Mouse (Mus musculus) thymus, adult 18-20 months (tissue): Measurements from ENCODE around the gene Pkd1l1.

Experiments used
- DNase-seq, 2 experiments: peaks; one replicate each; pipeline ENCODE4 v3.0.0; 2022; ENCODE audit warnings: mixed read lengths in 2 of 2

Gene Pkd1l1

GRCm38 (mm10) chr11:8973166-8973565 is at the start of gene Pkd1l1:
Gene Pkd1l1 (minus strand): TSS chr11:8973266.
- no peak for DNase-seq

- no peak for DNase-seq
Observed at GRCm38 (mm10) chr11:9020207-9020606, 47.1 kb upstream of the Pkd1l1 start.

GRCm38 (mm10) chr11:9018491-9019267 is 45.6 kb upstream of the Pkd1l1 start:
- DNase-seq, result no peak

- no peak for DNase-seq
Observed at GRCm38 (mm10) chr11:9014740-9015139, 41.7 kb upstream of the Pkd1l1 start.

- DNase-seq, result no peak
Observed at GRCm38 (mm10) chr11:9011348-9011747, 38.3 kb upstream of the Pkd1l1 start.

- peak; percentile 59 to 64 for DNase-seq
Observed at GRCm38 (mm10) chr11:9010853-9011339, 37.8 kb upstream of the Pkd1l1 start, which contains the start of gene Hus1. Gene Hus1 (minus strand): TSS chr11:9011191.

GRCm38 (mm10) chr11:9010416-9010815 is 37.4 kb upstream of the Pkd1l1 start:
- DNase-seq, result peak in 1 of 2 experiments; percentile 11

- DNase-seq, result no peak
Observed at GRCm38 (mm10) chr11:9008761-9009160, 35.7 kb upstream of the Pkd1l1 start.

- no peak for DNase-seq
Observed at GRCm38 (mm10) chr11:8988084-8988483, 15.0 kb upstream of the Pkd1l1 start.

GRCm38 (mm10) chr11:8986058-8986457 is 13.0 kb upstream of the Pkd1l1 start:
- DNase-seq, result no peak

- DNase-seq, result peak; percentile 15 to 32
Observed at GRCm38 (mm10) chr11:8983237-8983861, 10.3 kb upstream of the Pkd1l1 start.

GRCm38 (mm10) chr11:8978154-8978553 is 5.1 kb upstream of the Pkd1l1 start:
- DNase-seq, result no peak

- DNase-seq, result no peak
Observed at GRCm38 (mm10) chr11:8972093-8972492, 973 bp downstream of the Pkd1l1 start.

- DNase-seq, result no peak
Observed at GRCm38 (mm10) chr11:8970509-8970908, 2.6 kb downstream of the Pkd1l1 start.

GRCm38 (mm10) chr11:8968094-8968493 is 5.0 kb downstream of the Pkd1l1 start:
- DNase-seq, result no peak

GRCm38 (mm10) chr11:8958572-8958971 is 14.5 kb downstream of the Pkd1l1 start:
- no peak for DNase-seq

- DNase-seq, result no peak
Observed at GRCm38 (mm10) chr11:8958108-8958507, 15.0 kb downstream of the Pkd1l1 start.

GRCm38 (mm10) chr11:8957023-8957422 is 16.0 kb downstream of the Pkd1l1 start:
- no peak for DNase-seq

- DNase-seq, result no peak
Observed at GRCm38 (mm10) chr11:8955678-8956077, 17.4 kb downstream of the Pkd1l1 start.

GRCm38 (mm10) chr11:8949765-8950430 is 23.2 kb downstream of the Pkd1l1 start:
- DNase-seq, result no peak

GRCm38 (mm10) chr11:8948871-8949270 is 24.2 kb downstream of the Pkd1l1 start:
- DNase-seq, result no peak

GRCm38 (mm10) chr11:8944114-8944513 is 29.0 kb downstream of the Pkd1l1 start:
- no peak for DNase-seq

- no peak for DNase-seq
Observed at GRCm38 (mm10) chr11:8942446-8942845, 30.6 kb downstream of the Pkd1l1 start.
